Mouse (Mus musculus) liver, adult 2 months (tissue): ENCODE measurements around the gene Kirrel.

ENCODE experiments used
- CTCF ChIP-seq: fragments of 200-500 bp; IDR thresholded peaks from 2 replicates; pipeline ENCODE4 v1.5.1; 2011; ENCODE audit warnings: low read depth, low read length, control low read depth
- POLR2A ChIP-seq: fragments of 200-500 bp; IDR thresholded peaks from 2 replicates; pipeline ENCODE4 v1.6.1; 2011; ENCODE audit warnings: low read length, control low read depth; ENCODE audit not compliant: insufficient read depth; ENCODE audit errors: extremely low read depth

- no peak for TF ChIP-seq POLR2A
- TF ChIP-seq CTCF: no peak
Measured at GRCm38 (mm10) chr3:87215176-87215575, 40.6 kb upstream of the Kirrel start.
